Mouse (Mus musculus): ENCODE data around the gene Phactr1. TPM values are rescaled to one million over a fixed set of nuclear protein-coding genes. Genes with fewer than 3 reads are reported as not detected.
A peak's percentile ranks its signal among the peaks of the same experiment; 100 is the strongest.

Gene Phactr1
- polyA plus RNA-seq, 1 experiment from 2014 or later = 18.7 TPM

DNA sequence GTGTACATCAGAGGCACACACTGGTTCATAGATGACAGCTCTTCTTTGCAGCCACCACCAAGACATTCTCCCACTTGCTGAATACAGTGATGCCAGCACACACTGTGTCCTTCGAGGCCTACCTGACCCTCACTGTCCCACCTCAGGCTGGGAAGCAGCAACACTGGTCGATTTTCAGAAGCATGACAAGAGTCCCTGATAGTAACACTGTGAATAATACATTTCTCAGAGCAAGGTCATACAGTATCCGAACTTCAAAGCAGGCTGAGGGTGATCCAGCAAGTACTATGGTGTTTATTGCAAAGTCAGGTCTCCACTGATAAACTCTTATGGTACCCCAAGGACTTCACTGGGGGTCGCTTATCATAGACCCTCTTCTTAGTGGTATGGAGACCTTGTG lies 390.1 kb downstream of the Phactr1 start:
- no peak overlapping the region for H3K27ac ChIP-seq (ENCODE audit: low read depth, low read length)
- no peaks in the 10 kb centered on the region for H3K4me1 ChIP-seq (replicated peaks; ENCODE audit: control insufficient read depth, insufficient read depth, low read length)
- H3K36me3 ChIP-seq (ENCODE audit: control insufficient read depth, insufficient read depth, low read length) = no peaks in the 10 kb centered on the region
- H3K9ac ChIP-seq (ENCODE audit: low read depth, low read length) = no peak overlapping the region
- no peak for ATAC-seq (ENCODE audit: low FRiP score)
- WGBS = 85% methylated on average over 4 of the region's 4 CpGs
- DNase-seq (ENCODE audit: low spot score) = no peak
- no peaks in the 10 kb centered on the region for H3K27me3 ChIP-seq (ENCODE audit: control insufficient read depth, insufficient read depth, low read length)
- no peak overlapping the region for H3K4me3 ChIP-seq (ENCODE audit: low read depth, low read length)
- H3K9me3 ChIP-seq (ENCODE audit: control insufficient read depth, low read length) = no peaks in the 10 kb centered on the region
- H3K4me2 ChIP-seq (replicated peaks; ENCODE audit: low read depth, low read length) = no peak overlapping the region

DNA sequence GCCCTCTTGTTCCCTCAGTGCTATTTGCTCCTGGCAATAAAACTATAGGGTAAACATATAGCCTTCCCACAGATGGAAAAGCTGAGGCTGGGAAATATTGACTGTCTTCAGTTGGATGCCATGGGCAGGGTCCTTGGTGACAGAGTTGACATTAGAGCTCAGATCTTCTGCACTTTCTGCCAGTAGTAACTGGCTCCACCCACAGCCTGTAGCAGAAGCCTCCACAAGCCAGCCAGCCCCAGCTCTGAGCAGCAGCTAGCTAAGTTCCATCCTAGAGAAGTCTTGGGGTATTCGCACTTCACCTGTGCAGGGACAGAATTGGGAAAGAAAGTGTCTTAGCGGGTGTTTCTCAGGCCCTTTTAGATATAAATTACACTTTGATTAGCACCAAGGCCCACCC lies 390.5 kb downstream of the Phactr1 start:
- Histone ChIP-seq H3K9me3 (ENCODE audit: control insufficient read depth, low read length) (no peaks in the 10 kb centered on the region), H3K9ac (ENCODE audit: low read depth, low read length) (no peak overlapping the region), H3K27ac (ENCODE audit: low read depth, low read length) (no peak overlapping the region), H3K27me3 (ENCODE audit: control insufficient read depth, insufficient read depth, low read length) (no peaks in the 10 kb centered on the region), H3K4me2 (replicated peaks; ENCODE audit: low read depth, low read length) (no peak overlapping the region), H3K4me1 (replicated peaks; ENCODE audit: control insufficient read depth, insufficient read depth, low read length) (no peaks in the 10 kb centered on the region), H3K36me3 (ENCODE audit: control insufficient read depth, insufficient read depth, low read length) (no peaks in the 10 kb centered on the region), H3K4me3 (ENCODE audit: low read depth, low read length) (no peak overlapping the region)
- WGBS = 88% methylated on average over 2 of the region's 2 CpGs
- no peak for ATAC-seq (ENCODE audit: low FRiP score)
- no peak for DNase-seq (ENCODE audit: low spot score)

DNA sequence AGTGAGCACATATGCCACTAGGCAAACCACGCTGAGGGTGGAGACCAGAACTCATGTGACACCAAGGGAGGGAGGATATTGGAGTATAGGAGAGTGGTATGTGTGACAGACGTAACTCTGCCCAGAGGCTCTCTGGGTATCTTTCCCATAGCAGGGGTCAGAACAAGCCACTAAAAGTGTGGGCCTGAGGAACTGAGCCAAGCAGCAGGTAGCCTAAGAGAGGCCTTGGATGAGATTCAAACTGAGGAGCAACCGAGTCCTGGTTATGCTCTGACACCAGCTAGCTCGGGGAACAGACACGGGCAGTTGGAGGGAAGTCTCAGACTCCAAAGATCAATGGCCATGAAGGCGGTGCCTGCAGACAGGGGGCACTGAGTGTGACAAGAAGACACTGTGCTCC lies 395.0 kb downstream of the Phactr1 start:
- Histone ChIP-seq H3K9ac (ENCODE audit: low read depth, low read length) (no peak overlapping the region), H3K27me3 (ENCODE audit: control insufficient read depth, insufficient read depth, low read length) (no peaks in the 10 kb centered on the region), H3K36me3 (ENCODE audit: control insufficient read depth, insufficient read depth, low read length) (no peaks in the 10 kb centered on the region), H3K4me3 (ENCODE audit: low read depth, low read length) (no peak overlapping the region), H3K4me2 (replicated peaks; ENCODE audit: low read depth, low read length) (no peak overlapping the region), H3K27ac (ENCODE audit: low read depth, low read length) (no peak overlapping the region), H3K4me1 (replicated peaks; ENCODE audit: control insufficient read depth, insufficient read depth, low read length) (no peaks in the 10 kb centered on the region), H3K9me3 (ENCODE audit: control insufficient read depth, low read length) (no peaks in the 10 kb centered on the region)
- DNase-seq (ENCODE audit: low spot score) = no peak
- no peak for ATAC-seq (ENCODE audit: low FRiP score)
- whole genome bisulfite sequencing = 73% methylated on average over 6 of the region's 6 CpGs

DNA sequence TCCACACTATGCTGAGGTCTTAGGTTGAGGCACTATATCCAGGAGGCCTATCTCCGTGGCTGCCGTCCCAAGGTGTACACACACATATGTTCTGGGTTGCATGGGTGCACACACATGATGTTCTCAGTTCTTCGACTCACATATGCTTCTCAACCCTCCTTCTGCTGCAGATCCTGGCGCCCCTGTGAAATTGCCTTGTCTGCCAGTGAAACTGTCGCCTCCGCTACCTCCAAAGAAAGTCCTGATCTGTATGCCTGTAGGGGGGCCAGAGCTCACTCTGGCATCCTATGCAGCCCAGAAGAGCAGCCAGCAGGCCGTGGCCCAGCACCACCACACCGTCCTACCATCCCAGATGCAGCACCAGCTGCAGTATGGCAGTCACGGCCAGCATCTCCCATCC lies 397.1 kb downstream of the Phactr1 start:
- Histone ChIP-seq H3K9me3 (ENCODE audit: control insufficient read depth, low read length) (no peaks in the 10 kb centered on the region), H3K27ac (ENCODE audit: low read depth, low read length) (no peak overlapping the region), H3K4me2 (replicated peaks; ENCODE audit: low read depth, low read length) (no peak overlapping the region), H3K4me3 (ENCODE audit: low read depth, low read length) (no peak overlapping the region), H3K36me3 (ENCODE audit: control insufficient read depth, insufficient read depth, low read length) (no peaks in the 10 kb centered on the region), H3K27me3 (ENCODE audit: control insufficient read depth, insufficient read depth, low read length) (no peaks in the 10 kb centered on the region), H3K4me1 (replicated peaks; ENCODE audit: control insufficient read depth, insufficient read depth, low read length) (no peaks in the 10 kb centered on the region), H3K9ac (ENCODE audit: low read depth, low read length) (no peak overlapping the region)
- DNase-seq (ENCODE audit: low spot score) (no peak), ATAC-seq (ENCODE audit: low FRiP score) (no peak)
- 94% methylated on average over 9 of the region's 9 CpGs for whole genome bisulfite sequencing

DNA sequence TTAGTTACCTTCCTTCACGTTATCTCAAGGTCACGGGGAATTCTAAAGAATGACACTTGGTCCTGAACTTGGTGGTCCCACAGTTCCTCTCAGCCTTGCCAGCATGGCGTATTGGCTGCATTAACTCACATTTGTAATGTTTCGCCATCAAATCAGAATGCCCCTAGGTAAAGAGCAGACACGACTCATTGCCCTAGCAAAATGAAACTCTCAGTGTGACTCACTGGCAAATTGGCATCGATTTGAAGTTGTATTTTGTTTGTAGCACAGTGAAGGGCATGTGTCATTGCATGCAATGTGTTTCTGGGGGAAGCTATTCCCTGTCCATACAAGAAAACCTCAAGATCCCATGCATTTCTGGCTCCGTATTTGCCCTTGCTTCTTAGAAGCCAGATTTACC lies 404.8 kb downstream of the Phactr1 start:
- no peak for DNase-seq (ENCODE audit: low spot score)
- ATAC-seq (ENCODE audit: low FRiP score) = no peak
- 91% methylated on average over 7 of the region's 7 CpGs for WGBS
- no peaks in the 10 kb centered on the region for H3K4me1 ChIP-seq (replicated peaks; ENCODE audit: control insufficient read depth, insufficient read depth, low read length)
- H3K4me3 ChIP-seq (ENCODE audit: low read depth, low read length) = no peak overlapping the region
- no peaks in the 10 kb centered on the region for H3K36me3 ChIP-seq (ENCODE audit: control insufficient read depth, insufficient read depth, low read length)
- no peaks in the 10 kb centered on the region for H3K27me3 ChIP-seq (ENCODE audit: control insufficient read depth, insufficient read depth, low read length)
- no peaks in the 10 kb centered on the region for H3K9me3 ChIP-seq (ENCODE audit: control insufficient read depth, low read length)
- no peak overlapping the region for H3K27ac ChIP-seq (ENCODE audit: low read depth, low read length)
- H3K9ac ChIP-seq (ENCODE audit: low read depth, low read length) = no peak overlapping the region
- no peak overlapping the region for H3K4me2 ChIP-seq (replicated peaks; ENCODE audit: low read depth, low read length)

DNA sequence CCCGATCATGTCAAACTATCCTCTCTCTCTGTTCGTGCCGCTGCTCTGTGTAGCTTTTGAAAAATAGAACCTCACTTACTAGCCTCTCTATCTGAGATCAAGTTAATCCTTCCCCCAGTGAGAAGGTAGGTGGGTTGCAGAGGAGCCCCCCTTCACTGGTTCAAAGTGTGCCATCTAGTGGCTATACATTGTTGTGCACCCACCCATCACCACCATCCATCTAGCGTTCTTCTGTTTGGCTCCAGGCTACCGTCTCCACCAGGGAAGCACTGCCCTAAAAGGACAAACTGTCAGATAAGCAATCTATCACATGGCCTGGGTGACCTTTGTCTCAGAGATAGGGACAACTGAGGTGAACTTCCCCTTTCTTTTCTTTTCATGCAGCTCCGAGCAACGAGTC lies 413.9 kb downstream of the Phactr1 start:
- H3K9me3 ChIP-seq (ENCODE audit: control insufficient read depth, low read length) = no peaks in the 10 kb centered on the region
- no peak overlapping the region for H3K4me3 ChIP-seq (ENCODE audit: low read depth, low read length)
- no peak for ATAC-seq (ENCODE audit: low FRiP score)
- DNase-seq (ENCODE audit: low spot score) = peak; percentile 67
- no peak overlapping the region for H3K4me2 ChIP-seq (replicated peaks; ENCODE audit: low read depth, low read length)
- H3K27ac ChIP-seq (ENCODE audit: low read depth, low read length) = no peak overlapping the region
- no peak overlapping the region for H3K9ac ChIP-seq (ENCODE audit: low read depth, low read length)
- 47% methylated on average over 7 of the region's 7 CpGs for WGBS
- no peaks in the 10 kb centered on the region for H3K4me1 ChIP-seq (replicated peaks; ENCODE audit: control insufficient read depth, insufficient read depth, low read length)
- H3K36me3 ChIP-seq (ENCODE audit: control insufficient read depth, insufficient read depth, low read length) = no peaks in the 10 kb centered on the region
- no peaks in the 10 kb centered on the region for H3K27me3 ChIP-seq (ENCODE audit: control insufficient read depth, insufficient read depth, low read length)

DNA sequence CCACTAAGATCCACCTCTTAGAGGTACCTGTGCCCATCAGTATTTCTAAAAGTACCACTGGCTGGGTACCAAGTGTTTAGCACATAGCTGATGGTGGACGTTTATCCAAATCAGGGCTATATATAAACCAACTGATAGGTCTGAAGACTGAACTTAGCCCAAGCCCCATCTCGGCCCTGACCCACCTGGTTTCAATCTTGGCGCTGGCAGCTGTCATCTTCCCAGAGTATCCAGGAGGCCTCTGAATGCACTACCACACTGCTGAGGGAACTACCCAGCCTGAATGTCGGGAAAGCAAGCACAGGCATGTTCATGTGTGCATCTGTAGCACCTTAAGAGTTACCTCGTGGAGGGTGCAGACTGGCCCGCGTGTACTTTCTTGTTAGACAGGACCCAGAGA lies 422.5 kb downstream of the Phactr1 start:
- no peak overlapping the region for H3K4me3 ChIP-seq (ENCODE audit: low read depth, low read length)
- H3K27ac ChIP-seq (ENCODE audit: low read depth, low read length) = no peak overlapping the region
- ATAC-seq (ENCODE audit: low FRiP score) (no peak), DNase-seq (ENCODE audit: low spot score) (no peak)
- H3K9me3 ChIP-seq (ENCODE audit: control insufficient read depth, low read length) = no peaks in the 10 kb centered on the region; the same call in 1 of the 2 replicates
- WGBS = 89% methylated on average over 7 of the region's 7 CpGs
- no peaks in the 10 kb centered on the region for H3K4me1 ChIP-seq (replicated peaks; ENCODE audit: control insufficient read depth, insufficient read depth, low read length)
- H3K9ac ChIP-seq (ENCODE audit: low read depth, low read length) = no peak overlapping the region
- no peaks in the 10 kb centered on the region for H3K36me3 ChIP-seq (ENCODE audit: control insufficient read depth, insufficient read depth, low read length)
- no peak overlapping the region for H3K4me2 ChIP-seq (replicated peaks; ENCODE audit: low read depth, low read length)
- H3K27me3 ChIP-seq (ENCODE audit: control insufficient read depth, insufficient read depth, low read length) = no peaks in the 10 kb centered on the region

DNA sequence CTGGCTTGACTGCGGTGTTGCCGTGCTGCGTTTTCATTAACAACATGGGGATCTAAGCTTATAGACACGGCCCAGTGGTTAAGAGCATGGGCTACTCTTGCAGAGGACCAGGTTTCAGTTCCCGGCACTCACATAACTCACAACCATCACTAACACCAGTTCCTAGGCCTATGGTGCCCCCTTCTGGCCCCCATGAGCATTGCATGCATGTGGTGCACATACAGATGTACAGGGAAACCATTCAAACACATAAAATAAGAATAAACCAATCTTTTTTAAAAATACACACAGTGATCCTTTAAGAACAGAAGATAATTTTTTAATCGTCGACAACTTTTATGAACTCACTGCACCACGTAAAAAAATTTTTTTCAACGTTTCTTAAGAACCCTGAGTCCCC lies 424.1 kb downstream of the Phactr1 start:
- 93% methylated on average over 9 of the region's 9 CpGs for WGBS
- Histone ChIP-seq H3K4me1 (replicated peaks; ENCODE audit: control insufficient read depth, insufficient read depth, low read length) (no peaks in the 10 kb centered on the region), H3K4me2 (replicated peaks; ENCODE audit: low read depth, low read length) (no peak overlapping the region), H3K4me3 (ENCODE audit: low read depth, low read length) (no peak overlapping the region), H3K9ac (ENCODE audit: low read depth, low read length) (no peak overlapping the region), H3K27me3 (ENCODE audit: control insufficient read depth, insufficient read depth, low read length) (no peaks in the 10 kb centered on the region), H3K36me3 (ENCODE audit: control insufficient read depth, insufficient read depth, low read length) (no peaks in the 10 kb centered on the region), H3K9me3 (ENCODE audit: control insufficient read depth, low read length) (no peaks in the 10 kb centered on the region; the same call in 1 of the 2 replicates), H3K27ac (ENCODE audit: low read depth, low read length) (no peak overlapping the region)
- DNase-seq (ENCODE audit: low spot score) = no peak
- no peak for ATAC-seq (ENCODE audit: low FRiP score)

DNA sequence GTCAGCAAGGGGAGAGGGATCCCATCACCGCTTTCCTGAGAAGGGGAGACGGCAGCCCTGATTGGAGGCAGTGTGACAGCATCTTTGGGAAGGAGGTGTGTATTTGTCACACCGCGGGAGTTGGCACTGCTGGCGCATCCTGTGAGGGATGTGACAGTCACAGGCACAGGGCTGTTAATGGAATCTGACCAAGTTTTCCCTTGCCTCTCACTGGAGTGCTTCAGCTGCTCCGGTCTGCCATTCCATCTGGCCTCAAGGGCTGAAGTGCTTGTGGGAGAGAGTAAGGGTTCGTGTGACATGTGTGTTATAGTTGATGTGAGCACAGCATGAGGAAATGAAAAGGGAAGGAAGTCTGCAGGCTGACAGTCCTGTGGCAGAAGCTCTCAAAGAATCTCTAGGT lies 431.9 kb downstream of the Phactr1 start:
- Histone ChIP-seq H3K4me1 (replicated peaks; ENCODE audit: control insufficient read depth, insufficient read depth, low read length) (no peaks in the 10 kb centered on the region), H3K9me3 (ENCODE audit: control insufficient read depth, low read length) (no peaks in the 10 kb centered on the region), H3K27me3 (ENCODE audit: control insufficient read depth, insufficient read depth, low read length) (no peaks in the 10 kb centered on the region), H3K9ac (ENCODE audit: low read depth, low read length) (no peak overlapping the region), H3K4me2 (replicated peaks; ENCODE audit: low read depth, low read length) (no peak overlapping the region), H3K4me3 (ENCODE audit: low read depth, low read length) (no peak overlapping the region), H3K27ac (ENCODE audit: low read depth, low read length) (no peak overlapping the region), H3K36me3 (ENCODE audit: control insufficient read depth, insufficient read depth, low read length) (no peaks in the 10 kb centered on the region)
- ATAC-seq (ENCODE audit: low FRiP score) (no peak), DNase-seq (ENCODE audit: low spot score) (no peak)
- WGBS = 70% methylated on average over 7 of the region's 7 CpGs
